Mouse (Mus musculus) adrenal gland, postnatal 36 days (tissue): Measurements from ENCODE around the gene Golph3. TPM values are rescaled to one million over a fixed set of nuclear protein-coding genes. Genes with fewer than 3 reads are reported as not detected.
"Not testable (repeated sequence)": the region's sequence is repeated elsewhere in the genome, so short reads cannot be mapped to it uniquely, and the experiment has no call there.

ENCODE experiments used
- DNase-seq, 2 experiments: peaks; one replicate each; pipeline ENCODE4 v3.0.0; 2021; ENCODE audit warnings: mixed read lengths in 1 of 2
- total RNA-seq, 2 experiments: library from RNA; stranded (reverse); gene quantifications; 2 replicates each; pipeline ENCODE4 v1.2.3; 2021

The Golph3 gene
- total RNA-seq, 2 experiments from 2014 or later = 138 to 153 TPM

DNA sequence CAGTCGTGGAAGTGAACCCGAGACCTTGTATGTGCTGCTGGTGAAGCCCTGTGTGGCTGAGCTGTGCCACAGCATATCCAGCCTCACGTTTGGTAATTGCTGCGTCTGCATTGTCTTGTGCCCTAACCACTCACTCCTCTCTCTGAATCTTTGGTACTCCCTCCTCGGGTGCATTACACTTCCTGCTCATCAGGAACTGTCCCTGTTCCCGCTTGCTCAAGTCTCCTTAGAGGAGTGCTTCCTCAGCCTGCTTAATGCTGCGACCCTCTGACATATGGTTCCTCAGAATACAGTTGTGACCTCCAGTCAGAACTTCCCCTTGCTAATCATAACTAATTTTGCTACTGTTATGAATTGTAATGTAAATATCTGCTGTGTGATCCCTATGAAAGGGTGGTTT, 34.7 kb downstream of the Golph3 start:
- DNase-seq = no peak

DNA sequence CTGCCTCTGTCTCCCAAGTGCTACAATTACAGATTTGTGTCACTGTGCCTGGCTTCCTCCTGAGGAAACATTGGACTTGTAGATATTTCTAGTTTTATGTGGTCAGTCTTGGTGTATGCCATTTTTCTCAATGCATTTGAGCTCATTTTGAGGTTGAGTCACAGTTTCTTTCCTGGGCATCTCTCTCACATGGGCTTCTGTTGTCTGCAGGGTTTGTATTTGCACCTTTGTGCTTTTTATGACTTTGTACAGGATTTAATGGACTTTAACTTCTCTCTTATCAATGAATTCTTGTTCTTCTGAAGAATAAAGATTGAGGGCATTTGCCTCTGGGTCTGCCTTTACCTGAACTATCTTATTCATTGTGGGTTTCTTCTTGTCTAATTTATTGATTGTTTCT, 36.2 kb downstream of the Golph3 start:
- DNase-seq = no peak

GRCm38 (mm10) chr15:12358384-12358783, 37.1 kb downstream of the Golph3 start:
- DNase-seq = no peak

DNA sequence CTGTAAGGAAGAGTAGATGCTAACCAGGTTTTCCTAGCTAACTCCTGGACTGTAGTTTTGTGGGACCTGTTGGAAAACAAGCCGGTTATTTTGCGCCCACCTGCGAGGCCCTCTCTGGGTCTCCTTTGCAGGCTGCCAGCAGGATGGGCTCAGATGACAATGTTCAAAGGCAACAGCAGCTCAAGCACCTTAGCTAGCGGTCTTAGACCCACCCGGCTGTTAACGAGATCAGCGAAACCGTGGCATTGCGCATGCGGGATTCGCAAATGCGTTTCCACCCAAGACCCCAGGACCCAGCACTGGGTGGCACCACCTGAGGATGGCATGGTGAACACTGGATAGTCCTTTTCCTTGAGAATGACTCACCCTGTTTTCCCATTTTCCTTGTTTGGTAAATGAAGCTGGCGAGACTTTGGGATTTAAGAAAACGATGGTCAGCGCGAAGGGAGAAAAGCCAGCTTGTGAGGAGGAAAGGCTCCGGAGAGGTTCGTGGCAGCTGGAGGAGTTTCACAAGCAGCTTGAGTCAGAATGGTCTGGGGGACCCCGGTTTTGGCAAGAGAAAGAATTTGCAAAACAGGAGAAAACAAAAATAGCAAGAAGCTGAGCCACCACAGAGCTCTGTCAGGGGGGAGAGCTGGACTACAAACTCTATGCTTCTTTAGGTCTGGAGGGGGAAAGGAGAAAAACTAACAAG, 39.4 kb downstream of the Golph3 start:
- DNase-seq = no peak

GRCm38 (mm10) chr15:12362001-12362700, 40.9 kb downstream of the Golph3 start:
- no peak for DNase-seq

- no peak for DNase-seq
These were observed 41.4 kb downstream of the Golph3 start for GRCm38 (mm10) chr15:12362701-12363040.

DNA sequence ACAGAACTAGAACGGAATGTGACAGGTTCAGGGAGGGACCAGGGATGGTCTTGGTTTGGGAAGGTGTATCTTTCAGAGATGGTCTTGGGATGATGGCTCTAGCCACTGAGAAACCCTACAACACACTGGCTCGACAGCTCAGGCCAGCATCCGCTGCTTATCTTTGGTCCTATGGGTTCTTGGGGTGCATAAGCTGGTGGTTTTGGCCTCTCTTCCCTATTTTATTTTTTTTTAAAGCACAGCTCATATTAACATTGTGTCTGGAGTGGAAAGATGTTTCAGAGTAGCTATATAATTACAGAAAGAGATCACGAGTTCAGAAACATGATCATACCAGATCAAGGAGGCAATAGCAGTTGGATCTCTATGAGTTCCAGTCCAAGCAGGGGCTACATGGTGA, 42.8 kb downstream of the Golph3 start:
- no peak for DNase-seq

GRCm38 (mm10) chr15:12365416-12366071, 44.3 kb downstream of the Golph3 start:
- no peak for DNase-seq

DNA sequence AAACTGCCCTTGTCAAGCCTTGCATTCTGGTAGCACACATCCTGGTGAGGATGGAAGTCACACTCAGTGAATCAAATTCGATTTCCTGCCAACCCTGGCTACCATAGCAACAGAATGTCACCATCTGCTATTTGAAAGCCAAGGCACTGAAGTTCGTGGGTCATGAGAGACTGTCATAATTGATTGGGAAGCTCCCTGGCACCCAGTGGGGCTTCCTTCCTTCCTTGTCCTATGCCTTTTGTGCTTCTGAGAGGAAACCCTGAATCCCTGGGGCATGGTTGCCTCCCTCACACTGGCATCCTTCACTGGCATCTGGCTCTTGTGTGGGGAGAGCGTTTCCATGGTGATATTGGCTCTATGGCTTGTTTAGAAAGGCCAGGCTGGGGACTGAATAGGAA, 44.8 kb downstream of the Golph3 start:
- DNase-seq = no peak

- not testable (repeated sequence) for DNase-seq
These were observed 45.5 kb downstream of the Golph3 start for GRCm38 (mm10) chr15:12366580-12367305.

GRCm38 (mm10) chr15:12367306-12368080, 46.2 kb downstream of the Golph3 start:
- DNase-seq = peak; percentile 24 to 50

DNA sequence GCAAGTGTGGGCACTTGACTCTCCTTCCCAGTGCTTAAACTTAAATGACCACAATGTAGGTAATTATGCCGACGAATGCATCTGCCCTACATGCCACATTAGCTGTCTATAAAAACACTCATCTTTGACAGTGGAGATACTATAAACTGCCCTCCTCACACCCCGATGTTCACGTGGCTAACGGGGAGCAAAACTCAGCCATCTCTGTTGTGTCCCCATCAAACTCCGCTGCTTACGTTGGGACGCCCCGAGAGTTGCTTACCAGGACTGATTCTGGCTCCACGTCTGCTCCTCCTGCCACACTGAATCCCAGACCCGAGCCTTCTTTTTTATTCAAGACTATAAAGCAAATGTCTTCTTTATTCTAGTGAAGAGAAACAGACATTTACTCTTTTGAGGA, 47.1 kb downstream of the Golph3 start:
- DNase-seq = no peak

GRCm38 (mm10) chr15:12368850-12369249, 47.6 kb downstream of the Golph3 start:
- DNase-seq = no peak

GRCm38 (mm10) chr15:12370096-12370495, 48.8 kb downstream of the Golph3 start:
- DNase-seq = no peak

DNA sequence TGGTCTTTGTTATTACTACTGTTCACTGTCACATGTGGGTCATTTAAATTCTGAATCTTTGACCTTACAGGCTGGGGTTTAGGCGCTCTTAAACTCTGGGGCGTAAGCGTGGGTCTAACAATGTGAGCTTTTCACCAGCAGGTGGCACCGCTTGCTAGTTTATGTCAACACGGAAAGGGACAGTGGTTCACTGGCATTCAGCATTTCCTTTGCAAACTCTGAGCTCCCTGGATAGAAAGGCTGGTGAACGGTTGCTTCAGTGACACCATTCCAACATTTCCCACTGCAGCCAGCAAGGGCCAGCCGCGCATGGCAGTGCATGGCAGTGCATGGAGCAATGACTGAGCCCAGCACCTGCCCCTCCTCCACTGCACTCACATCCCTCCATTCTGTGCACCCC, 49.9 kb downstream of the Golph3 start:
- DNase-seq = peak; percentile 72 to 79

DNA sequence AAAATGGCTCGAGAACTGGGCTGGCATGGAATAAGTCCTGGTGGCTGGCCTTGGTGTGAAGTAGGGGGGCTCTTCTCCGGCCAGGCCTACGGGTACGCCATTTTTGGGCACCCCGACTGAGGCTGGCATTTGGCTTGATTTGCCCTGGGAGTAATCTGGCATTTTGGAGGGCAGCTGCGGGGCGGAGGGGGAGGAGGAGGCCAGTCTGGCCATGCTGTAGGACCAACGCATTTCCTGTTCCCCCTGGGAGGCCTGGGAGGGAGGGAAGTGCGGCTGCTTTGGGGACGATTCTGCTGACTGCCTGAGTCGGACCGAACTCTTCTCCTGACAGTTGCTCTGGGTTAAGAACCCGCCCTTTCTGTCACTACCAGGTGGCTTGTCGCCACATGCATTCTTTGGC, 52.2 kb downstream of the Golph3 start:
- DNase-seq = no peak

- no peak for DNase-seq
These were observed 52.7 kb downstream of the Golph3 start for GRCm38 (mm10) chr15:12373918-12374317.

- DNase-seq = no peak
These were observed 53.7 kb downstream of the Golph3 start for GRCm38 (mm10) chr15:12374916-12375315.

GRCm38 (mm10) chr15:12375641-12376311, 54.5 kb downstream of the Golph3 start:
- peak; percentile 86 to 92 for DNase-seq

GRCm38 (mm10) chr15:12376491-12377069, 55.3 kb downstream of the Golph3 start:
- DNase-seq = no peak

- no peak for DNase-seq
These were observed 56.5 kb downstream of the Golph3 start for GRCm38 (mm10) chr15:12377800-12378199.
